Mouse (Mus musculus) cerebellum, adult 18-20 months (tissue): ENCODE data around the gene Smarcal1.
A peak's percentile ranks its signal among the peaks of the same experiment; 100 is the strongest.

ENCODE experiments used
- DNase-seq, 2 experiments: peaks; one replicate each; pipeline ENCODE4 v3.0.0; 2021

The Smarcal1 gene

DNA sequence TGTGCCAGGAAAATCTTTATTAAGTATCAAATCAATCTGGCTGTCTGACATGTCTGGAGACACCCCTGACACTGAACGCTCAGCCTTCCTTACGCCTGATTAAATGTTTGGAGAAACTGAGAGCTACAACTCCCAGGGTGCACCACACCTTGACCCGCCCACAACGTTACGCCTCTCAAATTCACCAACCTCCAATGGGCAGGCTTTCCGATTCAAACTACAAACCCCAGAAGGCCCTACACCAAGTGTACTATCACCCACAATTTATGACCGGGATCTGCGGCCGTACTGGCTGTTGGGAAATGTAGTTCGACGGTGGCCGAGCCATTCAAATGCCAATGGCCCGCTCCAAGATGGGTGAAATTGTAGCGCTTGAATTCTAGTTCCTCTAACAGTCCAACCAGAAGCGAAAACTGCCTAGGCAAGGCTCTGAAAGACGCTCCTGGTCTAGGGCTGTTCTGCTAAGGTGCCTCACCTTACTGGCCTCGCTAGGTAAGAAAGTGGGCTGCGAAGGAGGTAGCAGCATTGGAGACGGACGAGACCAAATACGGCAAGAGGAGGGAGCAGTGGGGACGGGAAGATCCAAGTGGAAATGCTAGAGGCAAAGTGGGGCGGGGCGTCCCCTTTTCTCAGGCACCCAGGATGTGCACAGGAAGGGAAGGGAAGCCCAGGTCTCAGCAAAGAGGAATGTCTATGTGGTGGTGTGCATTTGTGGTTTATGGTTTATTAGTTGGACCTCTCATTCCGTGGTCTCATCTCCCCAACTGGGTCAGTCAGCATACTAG is at the start of gene Smarcal1:
Gene Smarcal1, plus strand, starts transcription at position 305 of the 785 bp plus-strand sequence.
- peak; percentile 94 to 98 for DNase-seq

DNA sequence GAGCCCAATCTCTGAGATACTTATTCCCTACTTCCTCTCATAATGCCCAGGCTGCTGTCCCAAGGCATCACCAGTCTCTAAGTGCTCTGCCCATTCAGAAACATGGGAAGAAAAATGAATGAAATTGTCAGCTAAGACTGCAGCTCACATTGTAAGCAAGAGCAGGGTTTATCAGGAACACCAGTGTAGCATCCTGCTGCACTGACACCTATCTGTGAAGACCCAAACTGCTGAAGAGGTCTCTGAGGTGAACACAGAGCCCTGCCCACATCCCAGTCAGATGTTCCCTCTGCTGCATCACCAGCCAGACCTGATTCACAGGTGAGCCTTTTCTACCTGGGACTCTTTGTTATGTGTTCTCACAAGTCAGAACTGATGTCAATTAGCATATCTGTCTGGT is 49.6 kb upstream of the Smarcal1 start:
- DNase-seq: no peak

DNA sequence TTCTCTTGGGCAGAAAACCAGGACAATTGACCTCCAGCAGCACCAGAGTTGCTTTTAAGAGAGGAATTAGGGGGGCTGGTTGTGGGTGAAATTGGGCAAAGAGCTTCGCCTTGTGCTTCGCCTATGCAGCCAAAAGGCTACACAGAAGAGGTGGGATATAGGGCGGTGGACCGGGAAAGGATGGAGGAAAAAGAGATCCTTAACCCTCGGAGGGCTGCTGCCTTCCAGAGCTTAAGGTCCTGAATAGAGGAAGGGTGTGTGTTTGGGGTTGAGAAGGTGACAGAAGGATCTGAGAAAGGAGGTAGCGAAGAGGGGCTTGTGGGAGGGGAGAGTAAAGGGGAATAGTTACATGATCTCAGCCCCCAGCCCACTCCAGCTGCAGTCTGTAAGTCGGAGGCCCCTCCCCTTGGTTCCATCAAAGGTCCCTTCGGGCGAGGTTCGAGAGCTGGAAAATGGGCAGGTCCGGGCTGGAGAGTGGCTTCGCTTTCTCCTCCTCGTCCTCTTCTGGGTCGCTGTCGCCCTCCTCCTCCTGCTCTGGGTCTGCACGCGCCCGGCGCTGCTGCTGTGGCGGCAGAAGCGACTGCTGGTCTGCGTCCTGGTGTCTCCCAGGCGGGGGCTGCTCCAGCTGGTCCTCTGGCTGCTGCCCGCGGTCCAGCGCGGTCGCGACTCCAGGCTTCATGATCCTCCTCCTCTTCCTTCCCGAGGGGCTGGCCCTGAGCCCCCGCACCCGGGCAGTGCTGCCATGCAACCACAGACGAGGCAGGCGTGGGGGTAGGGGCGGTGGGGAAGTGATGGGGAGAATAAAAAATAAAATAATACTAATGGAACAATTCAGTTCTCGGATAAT is 47.1 kb upstream of the Smarcal1 start:
- peak; percentile 24 to 31 for DNase-seq

DNA sequence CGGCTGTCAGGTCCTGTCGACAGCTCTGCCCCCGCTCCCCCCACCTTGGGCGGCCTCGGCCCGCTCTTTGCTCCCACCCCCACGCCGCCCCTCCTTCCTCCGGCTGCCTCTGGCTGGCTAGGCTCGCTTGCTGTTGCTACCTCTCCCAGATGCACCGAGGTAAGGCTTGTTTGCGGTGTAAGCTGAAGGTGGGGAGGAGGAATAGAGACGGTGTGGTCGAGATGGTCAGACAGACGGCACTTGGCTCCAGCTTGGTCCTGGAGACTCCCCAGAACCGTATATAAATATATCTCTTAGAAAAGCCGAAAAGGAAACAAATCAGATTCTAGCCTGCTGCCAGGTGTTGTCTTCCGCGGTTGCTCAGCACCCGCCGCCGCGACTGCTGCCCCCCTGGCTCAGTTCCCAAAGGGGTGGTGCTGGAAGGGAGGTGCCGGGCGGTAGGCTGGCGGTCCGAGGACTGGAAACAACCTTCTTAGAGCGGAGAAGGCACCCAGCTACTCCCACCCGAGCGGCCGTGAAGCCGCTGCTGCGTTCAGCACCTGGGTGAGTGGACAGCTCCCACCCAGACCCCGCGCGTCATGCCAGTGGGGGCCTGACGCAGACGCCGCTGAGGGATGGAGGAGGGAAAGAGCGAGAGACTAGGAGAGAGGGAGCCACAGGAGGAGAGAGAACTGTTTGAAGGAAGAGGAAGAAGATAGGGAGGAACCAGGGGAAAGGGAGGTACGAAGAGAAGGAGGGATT is 46.3 kb upstream of the Smarcal1 start, which contains the start of gene March4:
Gene March4, minus strand, starts transcription at position 320 of the 741 bp plus-strand sequence.
- peak; percentile 40 to 56 for DNase-seq

DNA sequence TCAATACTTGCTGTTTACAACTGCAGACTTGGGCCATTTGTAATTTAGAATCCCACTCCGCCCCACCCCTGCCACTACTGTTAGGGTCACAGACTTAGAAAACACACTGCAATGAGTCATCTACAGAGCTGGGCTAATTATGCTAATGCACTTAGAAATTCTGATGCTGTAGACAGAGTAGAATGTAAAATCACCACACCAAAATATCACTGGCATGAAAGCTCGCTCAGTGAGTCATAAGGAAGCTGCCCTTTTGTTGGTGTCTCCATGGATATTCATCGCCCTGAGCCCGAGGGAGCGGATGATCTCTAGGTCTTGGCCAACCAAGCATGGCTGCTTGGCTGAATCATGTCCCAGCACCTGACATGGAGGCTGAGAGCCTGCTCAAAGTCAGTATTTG is 44.8 kb upstream of the Smarcal1 start:
- no peak for DNase-seq

DNA sequence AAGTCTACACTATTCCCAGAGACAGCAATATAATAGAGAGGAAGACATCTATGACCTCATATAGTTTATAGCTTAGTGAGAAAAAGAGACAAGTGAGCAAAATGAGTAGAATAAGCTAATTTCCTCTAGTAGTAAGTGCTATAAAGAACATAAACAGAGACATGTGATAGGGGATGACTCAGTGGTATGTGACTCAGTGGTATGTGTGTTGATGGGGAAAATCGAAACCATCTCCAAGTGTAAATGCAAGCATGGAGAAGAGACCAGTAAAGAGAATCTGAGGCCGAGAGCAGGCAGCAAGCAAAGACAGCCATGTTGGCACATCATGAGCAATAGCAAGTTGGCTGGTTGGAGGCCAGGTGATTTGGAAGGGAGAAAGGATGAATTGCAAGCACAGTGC is 32.7 kb upstream of the Smarcal1 start:
- no peak for DNase-seq

DNA sequence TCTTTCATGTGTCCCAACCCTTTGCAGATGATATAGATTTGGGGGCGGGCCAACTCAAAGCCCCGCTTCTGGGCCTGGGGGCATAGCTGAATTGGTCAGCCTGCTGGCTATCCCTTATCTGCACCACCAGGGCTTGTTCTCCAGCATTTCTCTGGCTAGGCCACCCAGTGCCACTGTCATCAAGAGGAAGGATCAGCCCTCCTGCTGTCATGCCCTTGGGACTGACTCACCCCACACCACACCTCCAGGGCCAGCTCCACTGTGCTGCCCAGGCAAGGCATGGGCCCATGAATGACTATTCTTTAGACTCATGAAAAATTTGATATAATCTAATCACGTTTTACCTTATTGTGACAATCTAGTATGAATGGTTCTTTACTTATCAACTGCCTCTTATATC is 26.6 kb upstream of the Smarcal1 start:
- DNase-seq: no peak

DNA sequence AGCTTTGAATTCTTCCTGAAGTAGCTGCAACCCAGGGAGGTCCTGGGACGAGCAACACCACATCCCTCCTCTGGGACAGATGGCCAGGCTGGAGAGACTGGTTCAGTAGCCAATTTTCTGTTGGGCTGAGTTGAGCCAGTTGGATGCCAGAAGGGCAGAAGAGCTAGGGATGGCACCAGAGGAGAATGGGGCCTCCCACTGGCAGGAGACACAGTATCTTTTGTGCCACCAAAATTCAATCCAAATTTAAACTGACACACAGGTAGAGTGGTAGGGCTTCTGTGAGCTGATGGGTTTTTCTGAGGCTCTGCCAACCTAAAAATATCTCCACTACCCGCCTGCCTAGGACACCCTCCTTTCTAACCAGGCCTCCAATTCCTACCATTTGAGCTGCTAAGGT is 24.4 kb upstream of the Smarcal1 start:
- DNase-seq: peak; percentile 80 to 88

DNA sequence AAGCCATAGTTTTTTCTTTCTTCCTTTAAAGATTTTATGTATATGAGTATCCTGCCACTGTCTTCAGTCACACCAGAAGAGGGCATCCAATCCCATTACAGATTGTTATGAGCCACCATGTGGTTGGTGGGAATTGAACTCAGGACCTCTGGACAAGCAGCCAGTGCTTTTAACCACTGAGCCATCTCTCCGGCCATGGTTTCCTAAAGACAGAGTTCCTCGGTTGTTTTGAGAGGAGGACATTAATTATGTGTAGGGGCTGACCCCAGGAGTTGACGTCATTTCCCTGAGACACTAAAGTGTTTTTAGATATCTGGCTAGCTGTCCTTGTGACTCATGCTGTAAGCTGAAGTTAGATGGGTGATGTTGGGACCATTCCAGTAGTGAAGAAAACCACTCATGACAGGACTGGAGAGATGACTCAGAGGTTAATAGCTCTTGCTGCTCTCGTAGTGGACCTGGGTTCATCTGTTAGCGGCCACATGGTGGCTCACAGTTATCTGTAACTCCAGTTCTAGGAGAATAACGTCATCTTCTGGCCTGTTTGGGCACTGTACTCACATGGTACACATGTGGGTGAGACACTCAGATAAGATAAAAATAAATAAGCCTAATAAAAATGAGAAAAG is 18.6 kb upstream of the Smarcal1 start:
- no peak for DNase-seq

DNA sequence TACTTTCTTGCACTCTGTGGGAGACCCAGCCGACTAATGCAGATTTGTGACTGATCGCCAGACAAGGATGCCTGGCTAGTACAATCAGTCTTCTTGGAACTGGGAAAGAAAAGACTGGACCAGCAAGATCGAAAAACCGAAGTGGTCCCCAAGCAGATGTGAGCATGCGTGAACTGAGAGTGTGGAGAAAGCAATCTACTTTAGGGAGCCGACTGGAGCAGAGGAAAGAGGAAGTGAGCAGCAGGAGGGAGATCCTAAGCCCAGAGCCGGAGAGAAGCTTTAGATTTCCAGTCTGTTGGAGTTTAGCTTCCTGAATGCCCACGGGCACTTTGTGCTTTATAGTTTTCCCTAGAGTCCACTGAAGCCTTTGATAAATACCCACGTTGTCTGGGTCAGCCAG is 16.0 kb upstream of the Smarcal1 start:
- no peak for DNase-seq

DNA sequence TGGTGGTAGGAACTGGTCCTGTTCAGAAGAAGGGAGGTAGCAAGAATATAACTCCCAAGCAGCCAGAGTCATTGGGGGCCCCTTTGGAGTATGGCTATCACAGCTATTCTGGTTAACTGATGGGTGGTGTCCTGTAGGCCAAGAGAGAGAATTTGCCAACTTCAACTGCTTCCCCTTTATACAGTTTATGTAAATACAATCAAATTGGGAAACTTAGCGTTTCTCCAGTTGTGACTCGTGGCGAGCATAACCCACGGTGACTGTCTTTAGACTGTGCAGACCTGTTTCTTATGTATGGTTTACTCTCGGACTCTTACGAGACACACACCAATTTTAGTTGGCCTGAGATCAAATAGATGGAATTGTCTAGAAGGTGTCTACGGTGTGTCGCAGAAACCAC is 14.3 kb upstream of the Smarcal1 start:
- DNase-seq: no peak

DNA sequence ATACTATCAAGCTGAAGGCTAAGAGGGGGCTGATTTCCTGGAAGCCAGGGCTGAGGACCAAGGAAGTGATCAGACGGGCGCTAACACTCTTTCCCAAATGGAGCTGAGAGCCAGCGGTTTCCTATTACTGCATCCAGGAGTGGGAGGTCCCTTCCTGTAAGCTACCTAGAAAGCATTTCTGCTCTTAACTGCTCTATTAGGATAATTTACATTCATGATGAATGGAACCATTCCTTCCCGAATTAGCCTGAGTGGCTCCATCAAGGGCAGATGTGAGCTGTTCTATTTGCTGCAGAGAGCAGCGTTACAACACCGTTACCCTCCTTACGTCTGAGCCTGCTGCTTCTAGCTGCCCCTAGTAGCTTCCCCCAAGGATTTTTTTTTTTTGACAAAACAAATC is 9.0 kb upstream of the Smarcal1 start:
- no peak for DNase-seq

DNA sequence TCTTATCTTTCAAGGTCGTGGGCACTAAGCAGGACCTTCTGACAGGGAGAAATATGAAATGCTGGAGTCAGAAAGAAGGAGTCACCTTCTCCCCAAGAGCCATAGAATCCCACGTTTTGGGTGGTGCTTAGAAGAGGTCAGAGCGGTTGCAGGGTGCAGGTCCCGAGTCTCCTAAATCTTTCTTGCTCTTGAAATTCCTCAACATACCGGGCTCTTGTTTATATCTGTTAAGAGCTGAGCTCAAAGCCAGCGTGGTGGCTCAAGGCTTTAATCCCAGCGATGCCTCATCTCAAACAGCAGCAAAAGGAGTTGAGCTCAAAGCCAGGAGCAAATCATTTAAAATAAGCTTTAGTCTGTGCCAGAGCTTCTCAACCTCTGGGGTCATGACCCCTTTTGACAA is 8.4 kb upstream of the Smarcal1 start:
- no peak for DNase-seq

DNA sequence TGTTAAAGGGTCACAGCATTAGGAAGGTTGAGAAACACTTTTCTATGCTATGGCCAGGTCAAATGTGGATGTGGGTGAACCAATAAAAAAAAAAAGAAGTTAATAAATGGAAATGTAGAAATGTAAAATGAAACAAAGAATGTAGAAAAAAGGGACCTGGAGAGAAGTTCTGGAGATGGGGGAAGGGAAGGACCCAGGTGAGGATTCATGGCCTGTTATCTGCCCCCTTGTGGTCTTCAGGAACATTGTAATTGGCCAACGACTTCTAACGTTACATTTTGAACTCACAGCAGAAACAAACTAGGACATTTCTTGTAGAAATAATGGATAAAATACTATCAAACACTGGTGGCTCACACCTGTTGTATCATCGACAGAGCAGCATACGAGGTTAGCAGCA is 7.9 kb upstream of the Smarcal1 start:
- DNase-seq: no peak

DNA sequence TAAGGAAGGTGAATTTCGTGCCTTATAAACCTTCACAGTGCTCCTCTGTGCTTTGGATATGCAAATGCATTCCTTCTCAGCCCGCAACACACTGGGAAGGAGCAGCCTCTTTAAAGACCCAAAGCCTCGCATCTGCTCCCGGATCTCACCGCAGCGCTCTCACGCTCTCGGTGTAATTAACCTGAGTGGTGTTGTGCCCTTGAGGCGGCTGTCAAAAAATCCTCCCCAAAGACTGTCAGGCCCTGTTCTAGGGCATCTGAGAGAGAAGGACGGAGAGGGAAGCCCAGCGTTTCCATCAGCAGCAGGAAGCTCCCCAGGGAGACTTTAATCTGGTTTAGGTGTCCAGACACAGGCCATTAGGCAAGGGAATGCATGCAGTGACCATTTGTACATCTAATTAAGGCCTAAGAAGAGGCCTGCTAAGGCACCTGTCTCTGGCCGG is 5.5 kb upstream of the Smarcal1 start:
- no peak for DNase-seq

DNA sequence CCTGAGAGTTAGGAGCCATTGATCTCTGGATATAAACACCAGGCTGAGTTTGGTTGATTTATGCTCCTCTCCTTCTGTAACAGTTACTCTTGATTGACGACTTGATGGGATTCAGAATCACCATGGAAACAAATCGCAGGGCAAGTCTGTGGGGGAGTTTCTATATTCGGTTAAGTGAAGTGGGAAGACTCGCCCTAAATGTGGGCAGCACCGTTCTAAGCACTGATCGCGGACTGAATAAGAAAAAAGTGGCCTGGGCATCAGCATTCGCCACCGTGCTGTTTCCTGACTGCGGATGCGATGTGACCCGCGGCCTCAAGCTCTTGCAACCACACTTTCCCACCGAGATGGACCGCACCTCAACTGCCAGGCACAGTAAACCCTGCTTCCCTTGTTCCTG is 4.7 kb upstream of the Smarcal1 start:
- no peak for DNase-seq

DNA sequence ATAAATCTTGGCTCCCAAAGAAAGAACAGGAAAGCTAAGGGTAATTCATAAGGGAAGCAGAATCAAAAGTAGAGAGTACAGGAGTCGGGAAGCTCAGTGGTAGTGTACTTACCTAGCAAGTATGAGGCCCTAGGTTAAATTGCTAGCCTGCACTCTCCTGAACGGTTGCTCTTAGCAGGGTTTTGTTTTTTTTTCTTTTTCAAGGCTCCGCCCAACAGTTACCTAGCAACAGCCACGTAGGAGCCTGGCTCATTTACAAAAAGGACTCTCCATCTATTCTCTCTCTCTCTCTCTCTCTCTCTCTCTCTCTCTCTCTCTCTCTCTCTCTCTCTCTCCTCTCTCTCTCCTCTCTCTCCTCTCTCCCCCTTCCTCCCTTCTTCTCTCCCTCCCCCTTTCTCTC is 4.2 kb upstream of the Smarcal1 start:
- no peak for DNase-seq

DNA sequence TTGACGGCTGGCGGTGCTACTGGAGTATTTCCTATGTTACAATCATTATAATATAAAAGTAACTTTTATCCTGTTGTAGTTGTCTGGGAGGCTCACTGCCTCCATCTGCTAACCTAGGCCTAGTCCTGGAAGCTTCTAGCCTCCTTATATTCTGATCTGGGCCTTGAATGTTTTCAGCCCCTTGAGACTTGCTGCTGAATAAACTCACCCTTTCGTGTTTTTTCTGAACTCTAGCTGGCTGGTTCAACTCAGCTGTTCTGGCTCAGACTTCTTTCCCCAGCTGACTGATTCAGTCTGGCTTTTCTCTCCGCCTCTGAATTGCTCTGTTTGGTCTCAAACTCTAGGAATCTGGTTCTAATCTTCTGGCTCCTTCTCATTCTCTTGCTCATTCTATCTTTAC is 855 bp downstream of the Smarcal1 start:
- DNase-seq: no peak

DNA sequence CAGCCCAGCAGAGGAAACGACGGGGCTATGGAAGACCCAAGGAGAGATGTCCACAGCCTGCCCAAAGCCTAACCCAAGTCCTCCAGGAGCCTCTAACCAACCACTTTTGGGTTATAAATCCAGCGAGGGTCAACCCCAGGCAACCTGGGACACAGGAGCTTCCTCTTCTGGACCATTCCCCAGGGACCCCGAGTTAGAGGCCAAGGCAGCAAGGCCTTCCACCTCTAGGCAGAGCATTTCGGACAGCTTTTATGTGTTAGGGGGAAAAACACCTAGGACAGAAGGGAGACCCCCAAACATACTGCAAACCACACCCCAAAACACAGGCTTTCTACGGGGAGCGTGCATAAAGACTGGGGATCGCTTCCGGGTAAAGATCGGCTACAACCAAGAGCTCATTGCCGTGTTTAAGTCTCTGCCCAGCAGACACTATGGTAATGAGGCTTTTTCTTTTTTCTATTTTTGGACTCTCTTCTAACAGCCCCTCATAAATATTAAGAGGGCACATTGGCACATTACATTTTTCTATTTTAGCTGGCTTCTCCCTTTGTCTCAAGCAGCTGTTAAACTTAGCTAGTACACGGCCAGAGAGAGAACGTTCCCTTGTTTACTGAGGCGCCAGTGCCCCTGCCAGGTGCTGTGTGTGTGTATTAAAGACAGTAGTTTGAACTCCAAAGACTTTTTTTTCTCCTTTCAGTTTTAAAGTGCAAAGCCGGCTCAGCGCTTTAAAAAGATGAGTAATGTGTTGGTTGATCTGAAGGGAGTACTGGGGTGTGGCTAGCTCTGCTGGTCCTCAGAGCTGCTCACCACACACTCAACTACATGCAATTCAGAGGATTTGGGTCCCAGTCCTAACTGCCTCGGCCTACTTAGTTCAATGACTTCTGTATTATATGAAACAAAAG is 3.2 kb downstream of the Smarcal1 start:
- DNase-seq: no peak

DNA sequence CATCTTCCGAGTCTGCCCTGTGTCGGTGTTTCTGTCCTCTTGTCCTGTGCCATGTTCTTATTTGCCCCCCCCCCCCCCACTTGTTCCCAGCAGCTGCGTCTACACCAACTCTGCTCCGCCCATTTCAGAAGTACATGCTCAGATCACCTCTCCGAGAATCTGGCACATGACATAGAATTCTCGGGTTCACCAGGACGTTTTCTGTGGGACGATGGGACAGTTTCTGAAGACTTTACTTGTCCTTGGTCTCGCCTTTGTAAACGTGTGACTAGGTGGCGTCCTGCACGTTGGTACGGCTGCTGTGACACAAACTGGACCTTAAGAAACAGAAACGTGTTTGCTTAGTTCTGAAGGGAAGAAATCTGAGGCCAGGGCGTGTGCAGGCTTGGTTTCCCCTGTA is 4.5 kb downstream of the Smarcal1 start:
- no peak for DNase-seq

DNA sequence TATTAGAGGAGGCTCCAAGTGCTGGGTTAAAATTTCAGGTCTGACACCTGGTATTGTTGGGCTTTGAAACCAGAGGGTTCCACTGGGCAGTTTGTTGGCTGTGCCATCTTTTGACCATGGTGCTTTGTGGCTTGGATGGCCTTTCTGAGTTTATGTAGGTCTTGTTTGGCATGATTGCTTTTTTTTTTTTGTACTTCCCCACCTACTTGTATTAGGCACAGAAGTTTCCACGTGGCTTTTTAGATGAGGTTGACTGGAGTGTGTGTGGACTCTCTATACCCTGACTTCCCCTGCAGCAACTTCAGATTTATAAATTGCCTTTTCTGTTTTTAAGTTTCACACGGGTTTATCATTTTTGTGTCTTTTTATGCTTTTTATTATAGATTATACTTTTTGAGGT is 5.7 kb downstream of the Smarcal1 start:
- DNase-seq: no peak

DNA sequence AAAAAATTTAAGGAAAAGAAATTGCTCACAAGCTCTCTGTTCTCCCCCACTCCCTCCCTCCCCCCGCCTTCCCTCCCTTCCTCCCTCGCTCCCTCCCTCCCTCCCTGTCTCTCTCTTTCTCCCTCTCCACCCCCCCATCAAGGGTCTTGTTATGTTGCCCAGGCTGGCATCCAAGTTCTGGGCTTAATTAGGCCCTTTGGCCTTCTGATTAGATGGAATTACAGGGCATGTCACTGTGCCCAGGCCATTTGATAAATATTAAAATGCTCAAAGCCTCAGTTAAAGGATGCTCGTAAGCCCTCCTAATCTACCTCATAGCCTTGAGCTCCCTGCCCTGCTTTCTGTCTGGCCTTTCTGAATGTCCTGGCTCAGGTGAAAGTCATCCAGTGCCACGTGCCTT is 7.6 kb downstream of the Smarcal1 start:
- DNase-seq: no peak
